Mouse (Mus musculus): ENCODE data around the gene 2410015M20Rik. TPM values are rescaled to one million over a fixed set of nuclear protein-coding genes. Genes with fewer than 3 reads are reported as not detected.

2410015M20Rik gene
- total RNA-seq, 2 experiments from 2014 or later = 168 to 176 TPM

DNA sequence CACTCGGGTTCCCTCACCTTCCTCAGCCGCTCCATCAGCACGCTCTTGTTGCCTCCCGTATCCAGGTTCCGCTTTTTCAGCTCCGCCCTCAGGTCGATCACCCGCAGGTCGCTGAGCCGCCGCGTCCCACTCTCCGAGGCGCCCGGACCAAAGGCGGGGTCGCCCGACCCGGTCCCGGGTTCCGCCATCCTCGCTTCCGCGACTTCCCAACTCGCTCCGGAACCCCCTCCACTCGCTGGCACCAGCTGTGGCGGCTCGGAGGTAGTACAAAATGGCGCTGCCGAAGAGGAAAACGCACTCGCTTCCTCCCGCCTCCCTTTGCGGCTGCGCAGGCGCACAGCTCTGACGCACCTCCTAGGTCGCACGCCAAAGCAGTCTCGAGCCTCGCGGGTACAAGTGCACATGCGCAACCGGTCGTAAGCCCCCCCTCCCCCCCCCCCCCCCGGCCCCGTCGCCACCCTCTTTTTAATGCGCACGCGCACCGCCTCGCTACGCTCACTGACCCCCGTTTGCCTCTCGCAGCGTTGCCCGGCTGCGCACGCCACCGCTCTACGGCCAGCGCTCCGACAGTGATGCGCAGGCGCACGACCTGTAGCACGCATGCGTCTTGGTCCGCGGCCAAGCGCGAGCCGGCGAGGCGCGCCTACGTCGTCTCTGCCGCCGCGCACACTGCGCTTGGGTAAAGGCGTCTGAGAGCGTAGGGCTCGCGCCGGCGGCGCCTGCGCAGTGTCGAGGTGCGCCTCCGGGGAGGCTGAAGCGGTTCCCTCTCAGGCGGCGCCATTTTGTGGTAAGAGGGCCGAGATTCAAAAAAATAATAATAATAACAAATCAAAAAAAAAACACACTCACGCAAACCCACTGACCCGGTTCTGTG lies 25.1 kb downstream of the 2410015M20Rik start, which contains the start of the genes Safb2 and Safb:
Safb2 (minus strand) TSS at position 329 of the 874 bp plus-strand sequence.
Safb (plus strand) TSS at position 569 of the 874 bp plus-strand sequence.
- intact Hi-C loops (cut with DNase I) = no loop called here
- peak; percentile 99 for DNase-seq (ENCODE audit: low spot score in 2 of 2)

DNA sequence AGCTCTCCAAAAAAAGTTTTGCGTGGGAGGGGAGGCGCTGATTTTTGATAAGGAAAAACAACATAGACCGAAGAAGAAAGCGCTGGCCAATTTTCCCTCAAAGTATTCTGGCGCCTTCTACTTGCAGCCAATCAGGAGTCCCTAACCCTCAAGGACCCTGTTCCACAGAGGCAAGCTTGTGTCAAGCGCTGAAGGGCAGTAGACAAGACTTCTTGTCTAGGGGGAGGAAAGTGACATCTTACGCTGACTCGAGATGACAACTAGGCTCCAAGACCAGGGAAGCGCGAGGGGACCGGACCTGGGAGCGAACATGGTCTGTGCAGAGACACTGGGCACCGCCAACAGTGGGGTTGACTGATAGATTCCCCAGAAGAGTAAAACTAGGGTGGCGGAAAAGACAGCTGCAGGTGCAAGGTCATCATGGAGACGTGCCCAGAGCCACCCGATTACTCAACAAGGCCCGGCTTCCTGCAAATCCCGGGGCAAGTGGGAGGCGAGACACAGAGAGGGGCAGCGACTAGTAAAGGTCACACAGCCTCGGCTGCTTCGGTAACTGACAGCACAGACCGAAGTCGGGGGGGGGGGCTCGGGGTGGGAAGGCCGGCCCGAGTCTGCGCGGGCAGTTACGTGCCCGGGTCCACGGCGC lies 25.8 kb downstream of the 2410015M20Rik start:
- DNase-seq (ENCODE audit: low spot score in 2 of 2) = peak; percentile 40 to 49

DNA sequence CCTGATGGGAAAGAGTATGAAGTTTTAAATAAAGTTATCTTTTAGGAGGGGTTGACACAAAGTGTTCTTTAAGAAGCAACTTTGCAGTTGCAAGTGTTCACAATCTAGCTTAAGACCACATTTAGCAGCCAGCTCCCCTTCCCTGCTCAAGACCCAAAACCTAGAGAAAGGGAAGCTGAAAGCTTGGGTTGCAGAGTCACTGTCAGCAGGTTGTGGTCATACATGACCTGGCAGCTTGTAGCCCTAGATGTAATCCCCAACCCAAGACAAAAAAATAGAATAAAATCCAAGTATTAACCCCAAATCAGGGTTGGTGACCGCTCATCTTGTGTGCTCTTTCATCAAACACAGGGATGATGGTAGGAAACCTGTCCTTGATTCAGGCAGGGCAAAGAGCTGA lies 26.5 kb downstream of the 2410015M20Rik start:
- intact Hi-C loops (cut with DNase I) = no loop called here

More for the DNA sequence above, 25.8 kb downstream of the 2410015M20Rik start:
- intact Hi-C loops (cut with DNase I) = no loop called here

DNA sequence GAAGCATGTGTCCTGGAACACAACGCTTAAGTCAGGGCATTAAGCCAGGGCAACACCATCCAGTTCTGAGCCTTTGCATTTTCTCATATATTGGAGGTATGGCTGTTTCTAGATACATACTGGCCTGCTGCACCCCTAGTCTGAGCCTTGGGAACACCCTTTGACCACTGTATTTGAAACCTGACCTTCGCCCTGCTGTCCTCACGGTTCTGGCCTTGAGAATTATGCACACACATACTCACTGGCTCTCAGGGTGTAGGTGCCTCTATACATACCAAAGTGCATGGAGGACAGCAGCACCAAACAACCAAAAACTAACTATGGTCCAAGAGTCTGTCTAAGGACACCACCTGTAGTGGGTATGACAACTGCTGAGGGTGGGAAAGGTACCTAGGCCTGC lies 36.6 kb downstream of the 2410015M20Rik start:
- intact Hi-C loops (cut with DNase I) = no loop called here
- no peak for DNase-seq (ENCODE audit: low spot score in 2 of 2)

More for the DNA sequence above, 26.5 kb downstream of the 2410015M20Rik start:
- DNase-seq (ENCODE audit: low spot score in 2 of 2) = no peak

DNA sequence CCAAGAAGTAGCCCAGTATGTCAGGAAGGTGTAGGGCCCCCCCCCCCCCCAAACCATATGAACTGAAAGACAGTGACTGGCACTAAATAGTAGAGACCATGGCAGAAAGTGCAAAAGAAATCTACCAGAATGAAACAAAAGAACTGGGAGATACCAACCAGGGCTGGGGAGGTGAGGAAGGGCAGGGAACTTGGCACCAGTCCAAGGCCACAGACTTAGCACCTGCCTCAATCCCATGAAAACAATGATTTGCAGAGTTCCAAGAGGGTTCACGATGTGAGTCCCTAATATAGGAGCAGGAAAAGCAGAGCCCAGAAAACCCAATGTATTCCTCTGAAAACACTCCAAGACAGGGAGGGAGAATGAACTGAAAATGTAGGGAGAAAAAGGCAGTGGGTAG lies 37.4 kb downstream of the 2410015M20Rik start:
- intact Hi-C loops (cut with DNase I) = no loop called here
- no peak for DNase-seq (ENCODE audit: low spot score in 2 of 2)

DNA sequence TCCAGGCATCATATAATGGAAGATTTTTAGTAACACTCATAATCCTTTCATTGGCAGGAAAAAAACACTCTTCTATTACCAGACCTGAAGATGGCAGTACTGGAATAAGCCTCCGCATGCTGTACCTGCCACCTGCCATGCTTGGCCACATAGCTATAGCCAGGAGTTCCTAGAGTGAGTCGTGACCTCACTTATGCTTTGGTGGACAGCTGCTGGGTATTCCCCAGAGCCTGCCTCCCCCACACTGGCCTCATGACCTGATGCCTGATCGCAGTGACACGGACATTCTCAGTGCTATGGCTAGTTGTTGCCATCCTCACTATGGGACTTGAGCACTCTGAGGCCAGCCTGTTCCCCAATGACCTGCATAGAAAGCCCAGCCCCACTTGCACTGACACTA lies 39.3 kb downstream of the 2410015M20Rik start:
- DNase-seq (ENCODE audit: low spot score in 2 of 2) = no peak
- intact Hi-C loops (cut with DNase I) = no loop called here

DNA sequence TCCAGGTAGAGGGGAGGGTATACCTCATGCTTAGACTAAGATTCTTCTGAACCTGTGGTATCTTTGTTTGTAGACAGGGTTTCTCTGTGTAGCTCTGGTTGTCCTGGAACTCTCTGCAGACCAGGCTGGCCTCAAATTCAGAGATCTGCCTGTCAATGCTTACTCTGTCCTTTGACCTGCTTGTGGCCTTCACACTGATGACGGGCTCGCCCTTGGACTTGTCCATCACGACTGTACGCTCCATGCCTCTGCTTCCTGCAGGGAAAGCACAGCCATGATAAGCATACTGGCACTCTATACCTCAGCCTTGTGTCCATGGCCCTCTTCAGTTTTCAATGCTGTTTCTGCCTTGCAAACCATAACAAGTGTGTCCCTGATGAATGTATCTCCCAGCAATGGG lies 42.2 kb downstream of the 2410015M20Rik start:
- no peak for DNase-seq (ENCODE audit: low spot score in 2 of 2)
- intact Hi-C loops (cut with DNase I) = no loop called here

DNA sequence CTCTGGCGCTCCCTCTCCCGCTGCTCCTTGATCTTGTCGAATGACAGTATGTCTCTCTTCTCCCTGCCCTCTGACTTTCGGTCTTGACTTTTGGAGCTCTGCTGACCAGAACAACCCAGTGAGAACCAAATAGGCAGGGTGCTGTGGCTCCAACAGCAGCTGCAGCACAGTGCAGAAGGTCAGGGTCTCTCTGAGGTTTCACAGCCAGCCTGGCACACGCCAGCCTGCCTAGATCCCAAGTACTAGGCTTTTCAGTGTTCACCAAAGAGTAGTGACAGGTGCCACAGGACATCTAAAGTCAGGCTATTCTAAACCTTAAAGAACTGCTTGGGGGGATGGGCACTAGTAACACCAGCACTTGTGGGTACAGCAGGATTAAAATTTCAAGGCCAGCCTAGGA lies 42.7 kb downstream of the 2410015M20Rik start:
- intact Hi-C loops (cut with DNase I) = no loop called here
- DNase-seq (ENCODE audit: low spot score in 2 of 2) = no peak

DNA sequence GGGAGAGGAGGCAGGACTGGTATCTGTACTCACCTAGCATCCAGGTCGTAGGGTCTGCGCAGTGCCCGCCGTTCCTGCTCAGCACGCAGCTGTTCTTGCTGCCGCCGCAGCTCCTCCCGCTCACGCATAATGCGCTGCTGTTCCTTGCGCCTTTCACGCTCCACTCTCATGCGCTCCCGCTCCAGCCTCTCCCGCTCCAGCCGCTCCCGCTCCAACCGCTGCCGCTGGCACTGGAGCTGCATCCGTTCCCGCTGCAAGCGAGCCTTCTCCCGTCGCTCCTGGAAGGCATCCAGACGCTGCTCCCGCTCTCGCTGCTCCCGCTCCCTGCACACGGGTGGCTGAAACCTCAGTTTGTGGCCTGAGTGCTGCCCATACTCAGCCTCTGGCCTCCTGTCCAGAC lies 43.3 kb downstream of the 2410015M20Rik start:
- intact Hi-C loops (cut with DNase I) = no loop called here
- no peak for DNase-seq (ENCODE audit: low spot score in 2 of 2)

DNA sequence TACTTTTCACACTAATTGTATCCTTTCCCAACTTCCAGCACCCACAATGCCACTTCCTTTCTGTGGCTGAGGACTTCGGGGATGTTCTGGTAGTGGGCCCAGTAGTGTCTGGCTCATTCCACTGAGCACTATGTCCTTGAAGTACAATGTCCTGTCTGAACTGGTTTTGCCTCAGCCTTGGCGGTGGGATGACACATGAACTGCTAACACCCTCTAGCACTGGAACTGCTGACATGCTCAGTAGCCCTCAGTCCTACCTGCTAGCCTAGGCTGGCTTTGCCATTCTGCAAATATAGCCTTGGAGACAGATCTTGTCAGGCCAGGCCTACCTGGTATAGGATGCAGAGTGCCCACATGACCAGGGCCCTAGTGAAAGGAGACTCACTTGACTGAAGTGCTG lies 47.7 kb downstream of the 2410015M20Rik start:
- intact Hi-C loops (cut with DNase I) = no loop called here
- DNase-seq (ENCODE audit: low spot score in 2 of 2) = no peak

DNA sequence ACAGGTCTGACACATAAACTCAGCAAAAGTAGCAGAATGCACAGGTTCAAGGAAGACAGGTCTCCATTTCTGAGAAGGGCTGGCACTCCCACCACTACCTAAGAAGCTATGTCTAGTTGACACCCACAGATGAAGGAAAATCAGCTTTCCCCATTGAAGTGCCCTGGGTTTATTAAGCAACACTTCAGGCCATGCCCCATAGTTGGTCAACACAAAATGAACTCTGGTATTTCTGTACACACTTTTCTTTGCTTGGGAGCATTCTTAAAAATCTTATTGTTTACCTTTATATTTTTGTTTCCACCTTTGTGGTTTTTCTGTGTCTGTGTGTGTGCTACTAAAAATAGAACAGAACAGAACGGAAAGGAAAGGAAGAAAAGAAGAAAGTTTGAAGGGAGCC lies 49.4 kb downstream of the 2410015M20Rik start:
- DNase-seq (ENCODE audit: low spot score in 2 of 2) = no peak
- intact Hi-C loops (cut with DNase I) = no loop called here

DNA sequence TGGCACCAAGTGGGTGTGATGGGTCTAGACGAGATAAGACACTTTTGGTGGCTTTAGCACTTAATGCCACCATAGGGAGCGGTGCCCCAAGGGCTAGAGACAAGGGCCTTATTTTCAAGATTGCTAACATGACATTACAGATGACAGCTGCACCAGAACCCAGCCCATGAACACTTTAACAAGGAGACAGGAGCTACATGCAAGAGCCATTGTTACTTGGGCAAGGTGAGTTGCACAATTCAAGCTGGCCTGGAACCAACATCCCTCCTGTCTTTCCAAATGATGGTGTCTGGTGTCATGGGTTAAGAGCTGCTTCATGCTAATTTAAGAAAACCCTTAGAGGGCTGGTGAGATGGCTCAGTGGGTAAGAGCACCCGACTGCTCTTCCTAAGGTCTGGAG lies 50.2 kb downstream of the 2410015M20Rik start:
- DNase-seq (ENCODE audit: low spot score in 2 of 2) = no peak
- intact Hi-C loops (cut with DNase I) = loop anchor here (2.0 kb wide), 1 partner anchor 203 kb away; no protein-coding TSS in a partner anchor

DNA sequence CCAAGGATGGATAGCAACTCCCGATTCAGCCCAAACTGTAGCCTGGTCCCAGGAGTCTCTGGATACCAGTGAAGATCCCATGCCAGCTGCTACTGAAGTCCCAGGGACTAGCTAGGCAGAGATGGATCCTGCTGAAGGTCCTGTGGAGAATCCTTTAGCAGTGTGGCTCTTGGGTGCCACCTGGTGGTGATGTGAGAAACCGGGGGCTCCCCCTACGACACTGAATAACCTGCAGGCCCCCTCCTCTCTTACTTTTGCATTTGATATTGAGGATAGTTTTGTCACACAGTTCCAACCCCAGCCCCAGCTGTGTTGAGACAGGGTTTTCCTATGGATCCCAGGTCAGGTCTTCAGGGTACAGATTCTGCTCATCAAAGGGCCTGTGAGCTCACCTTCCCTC lies 51.1 kb downstream of the 2410015M20Rik start:
- peak; percentile 76 to 79 for DNase-seq (ENCODE audit: low spot score in 2 of 2)
- intact Hi-C loops (cut with DNase I) = loop anchor here (2.0 kb wide), 1 partner anchor 202 kb away; no protein-coding TSS in a partner anchor

Other genes starting within 250 kb of the 2410015M20Rik start
- gene Ptprs, start 133.3 kb downstream of the 2410015M20Rik start, total RNA-seq (2021) = 100 to 1,000 TPM; 644 to 661 TPM
- gene Znrf4, start 97.3 kb downstream of the 2410015M20Rik start, total RNA-seq (2021) = not detected
- 1 to 10 TPM; 1.1 to 1.8 TPM for gene Gm20219, start 55.4 kb downstream of the 2410015M20Rik start, total RNA-seq (2021)
- gene Safb2, start 25.2 kb downstream of the 2410015M20Rik start, total RNA-seq (2021) = 100 to 1,000 TPM; 100 to 111 TPM
- 100 to 1,000 TPM; 136 to 137 TPM for gene Safb, start 24.9 kb downstream of the 2410015M20Rik start, total RNA-seq (2021)
- gene Rpl36, start 3.6 kb upstream of the 2410015M20Rik start, total RNA-seq (2021) = 100 to 1,000 TPM; 342 to 390 TPM
- 10 to 100 TPM; 65.6 to 66.7 TPM for gene Lonp1, start 17.1 kb upstream of the 2410015M20Rik start, total RNA-seq (2021)
- under 1 TPM; 0.49 to 0.62 TPM for gene Catsperd, start 18.4 kb upstream of the 2410015M20Rik start, total RNA-seq (2021)
- 10 to 100 TPM; 87.2 to 92.9 TPM for gene Ranbp3, start 63.5 kb upstream of the 2410015M20Rik start, total RNA-seq (2021)
- gene Ndufa11, start 108.0 kb upstream of the 2410015M20Rik start, total RNA-seq (2021) = 100 to 1,000 TPM; 227 to 229 TPM
- 1 to 10 TPM; 7.8 to 8.0 TPM for gene Vmac, start 108.3 kb upstream of the 2410015M20Rik start, total RNA-seq (2021)
- 1 to 10 TPM; 2.6 to 4.5 TPM for gene Nrtn, start 147.8 kb upstream of the 2410015M20Rik start, total RNA-seq (2021)
- 10 to 100 TPM; 66.2 to 75.0 TPM for gene Dus3l, start 155.0 kb upstream of the 2410015M20Rik start, total RNA-seq (2021)
- gene Prr22, start 160.5 kb upstream of the 2410015M20Rik start, total RNA-seq (2021) = under 1 TPM; 0.51 to 0.94 TPM
- 1 to 10 TPM; 2.1 to 2.4 TPM for gene Rfx2, start 221.2 kb upstream of the 2410015M20Rik start, total RNA-seq (2021)